Mouse (Mus musculus): ENCODE results near the gene Cd247. TPM values are rescaled to one million over a fixed set of nuclear protein-coding genes. Genes with fewer than 3 reads are reported as not detected.
"Not testable (repeated sequence)": the region's sequence is repeated elsewhere in the genome, so short reads cannot be mapped to it uniquely, and the experiment has no call there.

Cd247 gene
- 0.55 and 0.73 TPM in 2 replicates for polyA plus RNA-seq (2015; fragmentation: Nextera tagmentation; extraction: Ambion mirVana)

- Histone ChIP-seq H3K9ac (no peak within 1 kb of the TSS), H3K27ac (no peak within 1 kb of the TSS), H3K27me3 (replicated peaks) (no peaks in the 10 kb centered on the region), H3K9me3 (no peaks in the 10 kb centered on the region), H3K4me2 (no peak within 1 kb of the TSS), H3K4me3 (replicated peaks) (no peak within 1 kb of the TSS), H3K36me3 (no peaks in the 10 kb centered on the region), H3K4me1 (no peaks in the 10 kb centered on the region)
- WGBS = 71% methylated on average over 8 of the region's 8 CpGs
- no peak for ATAC-seq (ENCODE audit: insufficient read depth, low FRiP score, low read depth)
Observed at GRCm38 (mm10) chr1:165788511-165788910, at the start of gene Cd247. Gene Cd247, plus strand, starts transcription at chr1:165788681.

- H3K9ac ChIP-seq = no peak overlapping the region
- H3K9me3 ChIP-seq = no peaks in the 10 kb centered on the region
- H3K27ac ChIP-seq = no peak overlapping the region
- no peaks in the 10 kb centered on the region for H3K27me3 ChIP-seq (replicated peaks)
- no peak for ATAC-seq (ENCODE audit: insufficient read depth, low FRiP score, low read depth)
- H3K4me2 ChIP-seq = no peak overlapping the region
- WGBS = 71% methylated on average over 1 of the region's 1 CpGs
- no peaks in the 10 kb centered on the region for H3K36me3 ChIP-seq
- H3K4me3 ChIP-seq (replicated peaks) = no peak overlapping the region
- no peaks in the 10 kb centered on the region for H3K4me1 ChIP-seq
Observed at GRCm38 (mm10) chr1:165738985-165739384, 49.5 kb upstream of the Cd247 start.

GRCm38 (mm10) chr1:165741989-165742388, 46.5 kb upstream of the Cd247 start:
- no peaks in the 10 kb centered on the region for H3K4me1 ChIP-seq
- ATAC-seq (ENCODE audit: insufficient read depth, low FRiP score, low read depth) = no peak
- H3K27ac ChIP-seq = no peak overlapping the region
- H3K9ac ChIP-seq = no peak overlapping the region
- no peaks in the 10 kb centered on the region for H3K9me3 ChIP-seq
- H3K4me3 ChIP-seq (replicated peaks) = no peak overlapping the region
- no peaks in the 10 kb centered on the region for H3K27me3 ChIP-seq (replicated peaks)
- H3K36me3 ChIP-seq = no peaks in the 10 kb centered on the region
- no peak overlapping the region for H3K4me2 ChIP-seq
- WGBS = 74% methylated on average over 8 of the region's 8 CpGs

- ATAC-seq (ENCODE audit: insufficient read depth, low FRiP score, low read depth) = peak; percentile 84
- 23% methylated on average over 11 of the region's 11 CpGs for WGBS
Observed at GRCm38 (mm10) chr1:165748053-165748452, 40.4 kb upstream of the Cd247 start.

GRCm38 (mm10) chr1:165751142-165751541, 37.3 kb upstream of the Cd247 start:
- no peaks in the 10 kb centered on the region for H3K36me3 ChIP-seq
- H3K4me1 ChIP-seq = no peaks in the 10 kb centered on the region
- no peak overlapping the region for H3K4me2 ChIP-seq
- H3K9me3 ChIP-seq = no peaks in the 10 kb centered on the region
- H3K9ac ChIP-seq = no peak overlapping the region
- no peak for ATAC-seq (ENCODE audit: insufficient read depth, low FRiP score, low read depth)
- H3K4me3 ChIP-seq (replicated peaks) = no peak overlapping the region
- H3K27me3 ChIP-seq (replicated peaks) = no peaks in the 10 kb centered on the region
- no peak overlapping the region for H3K27ac ChIP-seq

More at GRCm38 (mm10) chr1:165748053-165748452, 40.4 kb upstream of the Cd247 start:
- H3K4me1 ChIP-seq = no peaks in the 10 kb centered on the region
- no peaks in the 10 kb centered on the region for H3K9me3 ChIP-seq
- no peak overlapping the region for H3K4me3 ChIP-seq (replicated peaks)
- H3K36me3 ChIP-seq = no peaks in the 10 kb centered on the region
- no peak overlapping the region for H3K4me2 ChIP-seq
- no peak overlapping the region for H3K9ac ChIP-seq
- no peak overlapping the region for H3K27ac ChIP-seq
- no peaks in the 10 kb centered on the region for H3K27me3 ChIP-seq (replicated peaks)

- H3K4me1 ChIP-seq = no peaks in the 10 kb centered on the region
- WGBS = 71% methylated on average over 5 of the region's 5 CpGs
- no peaks in the 10 kb centered on the region for H3K9me3 ChIP-seq
- H3K4me3 ChIP-seq (replicated peaks) = no peak overlapping the region
- no peak overlapping the region for H3K4me2 ChIP-seq
- no peak overlapping the region for H3K27ac ChIP-seq
- H3K27me3 ChIP-seq (replicated peaks) = no peaks in the 10 kb centered on the region
- no peak overlapping the region for H3K9ac ChIP-seq
- H3K36me3 ChIP-seq = no peaks in the 10 kb centered on the region
- ATAC-seq (ENCODE audit: insufficient read depth, low FRiP score, low read depth) = no peak
Observed at GRCm38 (mm10) chr1:165751838-165752237, 36.6 kb upstream of the Cd247 start.

- H3K4me2 ChIP-seq = no peak overlapping the region
- no peaks in the 10 kb centered on the region for H3K9me3 ChIP-seq
- 89% methylated on average over 6 of the region's 6 CpGs for WGBS
- no peak overlapping the region for H3K27ac ChIP-seq
- no peak overlapping the region for H3K9ac ChIP-seq
- H3K27me3 ChIP-seq (replicated peaks) = no peaks in the 10 kb centered on the region
- H3K36me3 ChIP-seq = no peaks in the 10 kb centered on the region
- no peak overlapping the region for H3K4me3 ChIP-seq (replicated peaks)
- H3K4me1 ChIP-seq = no peaks in the 10 kb centered on the region
- ATAC-seq (ENCODE audit: insufficient read depth, low FRiP score, low read depth) = no peak
Observed at GRCm38 (mm10) chr1:165754205-165754604, 34.3 kb upstream of the Cd247 start.

GRCm38 (mm10) chr1:165755194-165755593, 33.3 kb upstream of the Cd247 start:
- ATAC-seq (ENCODE audit: insufficient read depth, low FRiP score, low read depth) = no peak
- H3K4me2 ChIP-seq = no peak overlapping the region
- no peaks in the 10 kb centered on the region for H3K27me3 ChIP-seq (replicated peaks)
- no peak overlapping the region for H3K27ac ChIP-seq
- 29% methylated on average over 4 of the region's 4 CpGs for WGBS
- no peak overlapping the region for H3K9ac ChIP-seq
- no peaks in the 10 kb centered on the region for H3K4me1 ChIP-seq
- no peaks in the 10 kb centered on the region for H3K9me3 ChIP-seq
- H3K36me3 ChIP-seq = no peaks in the 10 kb centered on the region
- H3K4me3 ChIP-seq (replicated peaks) = no peak overlapping the region

- Histone ChIP-seq H3K27ac (no peak overlapping the region), H3K27me3 (replicated peaks) (no peaks in the 10 kb centered on the region), H3K9me3 (no peaks in the 10 kb centered on the region), H3K4me2 (no peak overlapping the region), H3K4me3 (replicated peaks) (no peak overlapping the region), H3K9ac (no peak overlapping the region), H3K4me1 (peaks cover 21% of the 10 kb centered on the region), H3K36me3 (no peaks in the 10 kb centered on the region)
- no peak for ATAC-seq (ENCODE audit: insufficient read depth, low FRiP score, low read depth)
- WGBS = 85% methylated on average over 3 of the region's 3 CpGs
Observed at GRCm38 (mm10) chr1:165761522-165762305, 26.8 kb upstream of the Cd247 start.

GRCm38 (mm10) chr1:165762498-165762897, 26.0 kb upstream of the Cd247 start:
- H3K4me2 ChIP-seq; H3K9me3 ChIP-seq; H3K27ac ChIP-seq; ATAC-seq (ENCODE audit: insufficient read depth, low FRiP score, low read depth); H3K36me3 ChIP-seq; H3K9ac ChIP-seq; H3K4me3 ChIP-seq (replicated peaks); H3K27me3 ChIP-seq (replicated peaks): not testable (repeated sequence)
- 60% methylated on average over 2 of the region's 2 CpGs for WGBS
- H3K4me1 ChIP-seq = peaks cover 21% of the 10 kb centered on the region

GRCm38 (mm10) chr1:165762914-165763634, 25.4 kb upstream of the Cd247 start:
- Histone ChIP-seq H3K9ac (no peak overlapping the region), H3K4me2 (peak overlapping the region; percentile 89), H3K4me1 (peaks cover 21% of the 10 kb centered on the region), H3K36me3 (no peaks in the 10 kb centered on the region), H3K27me3 (replicated peaks) (no peaks in the 10 kb centered on the region), H3K27ac (no peak overlapping the region), H3K9me3 (no peaks in the 10 kb centered on the region), H3K4me3 (replicated peaks) (peak overlapping the region; percentile 85)
- 18% methylated on average over 14 of the region's 14 CpGs for WGBS
- no peak for ATAC-seq (ENCODE audit: insufficient read depth, low FRiP score, low read depth)

- H3K9me3 ChIP-seq = no peaks in the 10 kb centered on the region
- peak within 1 kb of the TSS; percentile 85 for H3K4me3 ChIP-seq (replicated peaks)
- H3K27ac ChIP-seq = peak within 1 kb of the TSS; percentile 62
- no peaks in the 10 kb centered on the region for H3K27me3 ChIP-seq (replicated peaks)
- peaks cover 21% of the 10 kb centered on the region for H3K4me1 ChIP-seq
- ATAC-seq (ENCODE audit: insufficient read depth, low FRiP score, low read depth) = peak; percentile 96
- H3K4me2 ChIP-seq = peak within 1 kb of the TSS; percentile 89
- WGBS = under 1% methylated on average over 57 of the region's 57 CpGs
- H3K9ac ChIP-seq = peak within 1 kb of the TSS; percentile 78
- no peaks in the 10 kb centered on the region for H3K36me3 ChIP-seq
Observed at GRCm38 (mm10) chr1:165763635-165764372, 24.7 kb upstream of the Cd247 start, which contains the start of gene Creg1. Gene Creg1, plus strand, starts transcription at chr1:165763746.

Data from stomach, embryonic 15.5 days (tissue).